Mouse (Mus musculus) kidney, embryonic 14.5 days (tissue): ENCODE measurements around the gene Ppp1r13b. TPM values are rescaled to one million over a fixed set of nuclear protein-coding genes. Genes with fewer than 3 reads are reported as not detected.
A peak's percentile ranks its signal among the peaks of the same experiment; 100 is the strongest.

Experiments
- ATAC-seq: fragments of 200-750 bp; cut with Nextera tagmentation; 2 replicates; pipeline ENCODE4 v1.8.0; 2017; ENCODE audit warnings: moderate number of reproducible peaks, mild to moderate bottlenecking, moderate TSS enrichment, moderate library complexity; ENCODE audit not compliant: low FRiP score, low TSS enrichment
- H3K27ac ChIP-seq: fragments of 300-500 bp; sonication (generic); 2 replicates; pipeline ENCODE4 v1.5.1; 2014; ENCODE audit warnings: low read depth, mild to moderate bottlenecking, low read length, moderate library complexity, mixed read lengths
- H3K27me3 ChIP-seq: fragments of 300-500 bp; sonication (generic); 2 replicates; pipeline ENCODE4 v1.6.1; 2014; ENCODE audit warnings: mild to moderate bottlenecking, low read length; ENCODE audit not compliant: control insufficient read depth, insufficient read depth
- H3K36me3 ChIP-seq: fragments of 300-500 bp; sonication (generic); 2 replicates; pipeline ENCODE4 v1.6.1; 2014; ENCODE audit warnings: low read length, mixed read lengths; ENCODE audit not compliant: control insufficient read depth, insufficient read depth
- H3K4me1 ChIP-seq: fragments of 300-500 bp; sonication (generic); 2 replicates; pipeline ENCODE4 v1.6.1; 2014; ENCODE audit warnings: low read length, mixed read lengths; ENCODE audit not compliant: control insufficient read depth, insufficient read depth
- H3K4me2 ChIP-seq: fragments of 300-500 bp; sonication (generic); replicated peaks from 2 replicates; pipeline ENCODE4 v1.6.1; 2014; ENCODE audit warnings: low read depth, mild to moderate bottlenecking, low read length
- H3K4me3 ChIP-seq: fragments of 300-500 bp; sonication (generic); 2 replicates; pipeline ENCODE4 v1.5.1; 2014; ENCODE audit warnings: mild to moderate bottlenecking, low read length
- H3K9ac ChIP-seq: fragments of 300-500 bp; sonication (generic); 2 replicates; pipeline ENCODE4 v1.6.1; 2014; ENCODE audit warnings: low read depth, mild to moderate bottlenecking, low read length, moderate library complexity
- H3K9me3 ChIP-seq: fragments of 300-500 bp; sonication (generic); 2 replicates; pipeline ENCODE4 v1.6.1; 2016; ENCODE audit warnings: low read length; ENCODE audit not compliant: control insufficient read depth
- WGBS: fragments of 180-500 bp; shearing (Covaris S2); extraction: QIAGEN DNeasy Blood & Tissue Kit; methylation state at CpG from one replicate; pipeline ENCODE4 v1.1.7; 2014; 5-methylcytosine and 5-hydroxymethylcytosine counted together
- polyA plus RNA-seq: library from polyadenylated mRNA; unstranded; fragments of >200 nt; fragmentation: Nextera tagmentation; extraction: Ambion mirVana; gene quantifications from 2 replicates; pipeline ENCODE4 v1.2.1, GENCODE M21; 2014

Ppp1r13b gene
- polyA plus RNA-seq, 1 experiment from 2014 or later = 20.6 TPM

DNA sequence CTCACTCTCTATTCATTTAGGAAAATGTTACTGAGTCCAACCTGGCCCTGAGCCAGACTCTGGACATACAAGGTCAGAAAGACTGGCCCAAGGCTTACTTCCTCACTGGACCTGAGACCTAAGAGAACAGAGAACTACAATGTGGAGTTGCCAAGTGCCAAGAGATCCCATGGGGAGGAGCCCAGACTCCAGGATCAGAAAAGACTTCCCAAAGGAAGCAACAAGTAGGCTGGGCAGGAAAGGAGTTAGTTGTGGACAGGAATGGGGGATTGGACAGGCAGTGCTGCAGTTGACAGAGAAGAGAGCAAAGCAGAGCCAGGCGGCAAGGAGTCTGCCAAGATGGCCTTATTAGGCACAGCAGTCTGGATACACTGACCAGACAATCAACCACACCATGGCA lies 13.8 kb downstream of the Ppp1r13b start:
- Histone ChIP-seq H3K9me3 (no peaks in the 10 kb centered on the region), H3K36me3 (no peaks in the 10 kb centered on the region), H3K9ac (no peak overlapping the region), H3K27me3 (no peaks in the 10 kb centered on the region), H3K27ac (no peak overlapping the region), H3K4me2 (no peak overlapping the region), H3K4me1 (peaks cover 10% of the 10 kb centered on the region; the same call in 1 of the 2 replicates), H3K4me3 (no peak overlapping the region)
- ATAC-seq = no peak
- 58% methylated on average over 1 of the region's 1 CpGs for WGBS

DNA sequence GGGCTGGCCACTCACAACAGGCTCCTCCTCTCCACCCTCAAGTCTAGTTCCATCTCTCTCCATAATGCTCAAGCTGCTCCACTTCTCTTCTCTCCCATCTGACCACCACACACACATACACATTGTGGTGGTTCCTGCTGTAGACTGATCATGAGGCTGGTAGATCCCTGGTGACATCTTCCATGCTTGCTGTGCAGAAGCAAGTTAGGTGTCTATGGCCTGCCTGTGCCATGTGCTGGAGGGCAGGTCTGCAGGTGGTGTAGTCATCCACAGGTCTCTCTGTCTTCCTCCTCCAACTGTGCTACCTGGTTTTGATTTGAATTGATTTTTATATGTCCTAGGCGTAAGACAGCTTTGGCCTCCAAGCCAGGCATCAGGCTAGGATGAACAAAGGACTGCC lies 14.9 kb downstream of the Ppp1r13b start:
- WGBS = 100% methylated on average over 1 of the region's 1 CpGs
- Histone ChIP-seq H3K4me2 (no peak overlapping the region), H3K27ac (no peak overlapping the region), H3K36me3 (no peaks in the 10 kb centered on the region), H3K9ac (no peak overlapping the region), H3K4me1 (peaks cover 10% of the 10 kb centered on the region; the same call in 1 of the 2 replicates), H3K9me3 (no peaks in the 10 kb centered on the region), H3K4me3 (no peak overlapping the region), H3K27me3 (no peaks in the 10 kb centered on the region)
- ATAC-seq = no peak

GRCm38 (mm10) chr12:111891800-111892199 lies 16.1 kb downstream of the Ppp1r13b start:
- no peak overlapping the region for H3K4me3 ChIP-seq
- H3K36me3 ChIP-seq = no peaks in the 10 kb centered on the region
- H3K4me2 ChIP-seq = no peak overlapping the region
- no peak overlapping the region for H3K27ac ChIP-seq
- H3K9ac ChIP-seq = no peak overlapping the region
- peaks cover 3% of the 10 kb centered on the region; the same call in 1 of the 2 replicates for H3K4me1 ChIP-seq
- no peak for ATAC-seq
- 94% methylated on average over 4 of the region's 4 CpGs for WGBS
- no peaks in the 10 kb centered on the region for H3K27me3 ChIP-seq
- H3K9me3 ChIP-seq = no peaks in the 10 kb centered on the region

- no peak overlapping the region for H3K9ac ChIP-seq
- no peak overlapping the region for H3K4me2 ChIP-seq
- no peak overlapping the region for H3K27ac ChIP-seq
- WGBS = 82% methylated on average over 3 of the region's 3 CpGs
- no peaks in the 10 kb centered on the region for H3K4me1 ChIP-seq
- no peaks in the 10 kb centered on the region for H3K36me3 ChIP-seq
- H3K4me3 ChIP-seq = no peak overlapping the region
- no peak for ATAC-seq
- no peaks in the 10 kb centered on the region for H3K27me3 ChIP-seq
- no peaks in the 10 kb centered on the region for H3K9me3 ChIP-seq
These were observed 18.7 kb downstream of the Ppp1r13b start for GRCm38 (mm10) chr12:111889251-111889650.

GRCm38 (mm10) chr12:111888303-111888864 lies 19.5 kb downstream of the Ppp1r13b start:
- 92% methylated on average over 4 of the region's 4 CpGs for WGBS
- ATAC-seq = no peak
- no peaks in the 10 kb centered on the region for H3K4me1 ChIP-seq
- no peak overlapping the region for H3K27ac ChIP-seq
- H3K27me3 ChIP-seq = no peaks in the 10 kb centered on the region
- no peak overlapping the region for H3K9ac ChIP-seq
- no peaks in the 10 kb centered on the region for H3K9me3 ChIP-seq
- H3K4me2 ChIP-seq = no peak overlapping the region
- no peak overlapping the region for H3K4me3 ChIP-seq
- no peaks in the 10 kb centered on the region for H3K36me3 ChIP-seq

- 97% methylated on average over 1 of the region's 1 CpGs for WGBS
- Histone ChIP-seq H3K36me3 (no peaks in the 10 kb centered on the region), H3K9ac (no peak overlapping the region), H3K4me3 (no peak overlapping the region), H3K27me3 (no peaks in the 10 kb centered on the region), H3K27ac (no peak overlapping the region), H3K4me2 (no peak overlapping the region), H3K4me1 (no peaks in the 10 kb centered on the region), H3K9me3 (no peaks in the 10 kb centered on the region)
- ATAC-seq = no peak
These were observed 20.9 kb downstream of the Ppp1r13b start for GRCm38 (mm10) chr12:111887005-111887404.

- H3K36me3 ChIP-seq = no peaks in the 10 kb centered on the region
- no peak overlapping the region for H3K27ac ChIP-seq
- no peaks in the 10 kb centered on the region for H3K9me3 ChIP-seq
- H3K9ac ChIP-seq = no peak overlapping the region
- no peak for ATAC-seq
- no peak overlapping the region for H3K4me3 ChIP-seq
- H3K27me3 ChIP-seq = no peaks in the 10 kb centered on the region
- H3K4me2 ChIP-seq = no peak overlapping the region
- 64% methylated on average over 4 of the region's 4 CpGs for WGBS
- no peaks in the 10 kb centered on the region for H3K4me1 ChIP-seq
These were observed 25.1 kb downstream of the Ppp1r13b start for GRCm38 (mm10) chr12:111882852-111883251.

GRCm38 (mm10) chr12:111882022-111882421 lies 25.9 kb downstream of the Ppp1r13b start:
- Histone ChIP-seq H3K27me3 (no peaks in the 10 kb centered on the region), H3K4me1 (no peaks in the 10 kb centered on the region), H3K9me3 (no peaks in the 10 kb centered on the region), H3K9ac (no peak overlapping the region), H3K27ac (no peak overlapping the region), H3K4me3 (no peak overlapping the region), H3K36me3 (no peaks in the 10 kb centered on the region), H3K4me2 (no peak overlapping the region)
- ATAC-seq = no peak
- 89% methylated on average over 3 of the region's 3 CpGs for WGBS

DNA sequence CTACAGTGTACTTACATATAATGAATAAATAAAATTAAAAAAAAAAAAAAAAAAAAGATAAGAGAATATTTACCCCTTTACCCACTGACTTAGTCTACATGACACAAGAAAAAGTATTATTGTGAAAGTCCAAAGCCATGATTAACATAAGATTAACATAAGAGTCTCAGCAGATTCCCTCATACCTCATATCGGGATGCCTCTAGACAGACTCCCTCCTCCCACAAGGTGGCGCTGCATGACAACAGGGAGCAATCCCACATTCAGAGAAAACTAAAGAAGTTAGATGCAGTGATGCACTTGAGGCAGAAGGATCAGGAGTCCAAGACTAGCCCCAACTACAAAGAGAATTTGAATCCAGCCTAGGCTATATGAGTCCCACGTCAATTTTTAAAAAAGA lies 29.7 kb downstream of the Ppp1r13b start:
- H3K4me3 ChIP-seq = no peak overlapping the region
- H3K4me2 ChIP-seq = no peak overlapping the region
- H3K4me1 ChIP-seq = no peaks in the 10 kb centered on the region
- no peaks in the 10 kb centered on the region for H3K36me3 ChIP-seq
- no peak overlapping the region for H3K27ac ChIP-seq
- H3K27me3 ChIP-seq = no peaks in the 10 kb centered on the region
- no peak overlapping the region for H3K9ac ChIP-seq
- WGBS = 19% methylated on average over 3 of the region's 3 CpGs
- H3K9me3 ChIP-seq = no peaks in the 10 kb centered on the region
- peak; percentile 66 for ATAC-seq
